Mouse (Mus musculus) adrenal gland, adult 8-10 months (tissue): ENCODE measurements around the gene Tas2r122. TPM values are rescaled to one million over a fixed set of nuclear protein-coding genes. Genes with fewer than 3 reads are reported as not detected.

Source experiments
- DNase-seq: peaks from one replicate; pipeline ENCODE4 v3.0.0; 2022
- total RNA-seq, 4 experiments: library from RNA; stranded (reverse); gene quantifications; 2 replicates each; pipeline ENCODE4 v1.2.4; 2022

Gene Tas2r122
- total RNA-seq, result not detected

GRCm38 (mm10) chr6:132711828-132712227 lies at the start of gene Tas2r122:
Gene Tas2r122, minus strand, starts transcription at chr6:132711928.
- no peak for DNase-seq

DNA sequence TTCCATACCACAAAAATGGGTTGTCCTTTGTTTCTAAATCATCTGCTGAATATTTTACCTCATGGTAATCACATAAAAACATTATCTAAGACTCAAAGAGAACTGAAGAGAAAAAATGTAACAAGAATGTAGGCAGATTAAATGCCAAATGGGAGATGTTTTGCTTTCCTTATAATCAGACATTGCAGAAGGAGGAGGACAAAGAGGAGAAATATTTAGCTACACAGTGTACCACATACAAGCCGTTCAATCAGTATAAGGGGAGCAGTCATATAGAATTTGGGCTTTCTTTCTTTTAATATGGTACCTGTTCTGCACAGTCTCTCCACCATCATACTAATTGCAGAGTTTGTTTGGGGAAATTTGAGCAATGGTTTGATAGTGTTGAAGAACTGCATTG lies 42.7 kb upstream of the Tas2r122 start, which contains the start of gene Tas2r124:
Tas2r124 (plus strand) TSS at position 301 of the 400 bp plus-strand sequence.
- DNase-seq, result no peak

- DNase-seq, result peak; percentile 7
Observed at GRCm38 (mm10) chr6:132750206-132750605, 38.5 kb upstream of the Tas2r122 start.

GRCm38 (mm10) chr6:132737935-132738334 lies 26.2 kb upstream of the Tas2r122 start, which contains the start of gene Tas2r115:
Gene Tas2r115, minus strand, starts transcription at chr6:132738035.
- DNase-seq, result no peak

DNA sequence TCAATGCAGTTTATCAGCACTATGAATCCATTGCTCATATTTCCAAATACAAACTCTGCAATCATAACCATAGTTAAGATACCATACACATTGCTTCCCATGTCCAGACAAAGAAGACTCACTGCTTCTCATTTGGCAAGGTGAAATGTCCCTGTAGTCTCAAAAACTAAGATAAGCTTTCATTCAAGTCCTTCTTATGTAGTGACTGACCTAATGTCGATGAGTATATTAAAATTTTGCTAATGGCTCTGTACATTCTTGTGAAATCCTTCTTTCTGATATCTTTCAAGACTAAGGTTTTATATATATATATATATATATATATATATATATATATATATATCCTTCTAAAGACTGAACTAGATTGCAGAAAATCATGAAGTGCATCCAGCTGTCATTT lies 10.8 kb downstream of the Tas2r122 start, which contains the start of gene Tas2r121:
Tas2r121 (minus strand) TSS at position 101 of the 400 bp plus-strand sequence.
- DNase-seq, result no peak

DNA sequence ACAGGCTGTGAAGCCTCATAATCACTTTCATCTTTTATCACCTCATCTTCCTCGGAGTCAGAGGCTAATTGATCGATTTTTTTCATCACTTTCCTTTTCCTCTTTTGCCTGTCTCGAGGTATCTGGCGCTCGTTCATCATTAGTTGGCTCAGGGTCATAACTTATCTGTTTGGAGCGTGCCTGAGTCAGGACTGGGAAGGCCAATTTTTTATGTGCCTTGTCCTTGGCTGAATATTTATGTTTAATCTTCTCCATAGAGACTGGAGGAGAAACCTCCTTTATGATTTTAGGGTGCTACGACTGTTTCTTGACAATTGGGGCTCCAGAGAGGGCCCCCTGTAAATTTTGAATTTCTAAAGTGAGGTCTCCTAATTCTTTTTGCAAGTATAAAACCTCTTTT lies 20.1 kb downstream of the Tas2r122 start:
- DNase-seq, result peak; percentile 18

Other genes with a start within 250 kb of the Tas2r122 start
- gene Prh1, start 142.1 kb downstream of the Tas2r122 start, total RNA-seq, result not detected
- not detected for gene Prp2, start 116.0 kb downstream of the Tas2r122 start, total RNA-seq
- not detected for gene A630073D07Rik, start 60.4 kb downstream of the Tas2r122 start, total RNA-seq
- not detected for gene Tas2r120, start 55.0 kb downstream of the Tas2r122 start, total RNA-seq
- gene Tas2r121, start 10.9 kb downstream of the Tas2r122 start, total RNA-seq, result not detected
- not detected for gene Tas2r115, start 26.1 kb upstream of the Tas2r122 start, total RNA-seq
- not detected for gene Tas2r124, start 42.8 kb upstream of the Tas2r122 start, total RNA-seq
- gene Tas2r102, start 50.2 kb upstream of the Tas2r122 start, total RNA-seq, result not detected
- gene Tas2r136, start 66.2 kb upstream of the Tas2r122 start, total RNA-seq, result not detected
- not detected for gene Tas2r117, start 90.9 kb upstream of the Tas2r122 start, total RNA-seq
- gene Tas2r123, start 135.2 kb upstream of the Tas2r122 start, total RNA-seq, result not detected
- not detected for gene Tas2r116, start 143.5 kb upstream of the Tas2r122 start, total RNA-seq
- gene Tas2r110, start 156.1 kb upstream of the Tas2r122 start, total RNA-seq, result not detected
- gene Tas2r113, start 181.1 kb upstream of the Tas2r122 start, total RNA-seq, result not detected
- not detected for gene Tas2r125, start 197.7 kb upstream of the Tas2r122 start, total RNA-seq
- gene Tas2r129, start 239.2 kb upstream of the Tas2r122 start, total RNA-seq, result not detected
- gene Tas2r131, start 246.0 kb upstream of the Tas2r122 start, total RNA-seq, result not detected